Mouse (Mus musculus) E14TG2a.4 (cell line): ENCODE results near the gene Cacna2d4.

Experiments
- H3K27me3 ChIP-seq: 2 replicates; pipeline ENCODE4 v1.6.1; 2014; ENCODE audit warnings: low read length, control low read depth; ENCODE audit not compliant: insufficient read depth
- H3K36me3 ChIP-seq: 2 replicates; pipeline ENCODE4 v1.6.1; 2014; ENCODE audit warnings: low read length, control low read depth; ENCODE audit not compliant: insufficient read depth
- H3K4me1 ChIP-seq: replicated peaks from 2 replicates; pipeline ENCODE4 v1.6.1; 2014; ENCODE audit warnings: low read depth, low read length, control low read depth
- H3K4me3 ChIP-seq: replicated peaks from 2 replicates; pipeline ENCODE4 v1.5.1; 2014; ENCODE audit warnings: mild to moderate bottlenecking, low read length
- H3K9me3 ChIP-seq: 2 replicates; pipeline ENCODE4 v1.6.1; 2014; ENCODE audit warnings: low read length, control low read depth
- CTCF ChIP-seq: conservative IDR thresholded peaks from 2 replicates; pipeline ENCODE4 v1.5.1; 2014; ENCODE audit warnings: low read length
- NANOG ChIP-seq: IDR thresholded peaks from 2 replicates; pipeline ENCODE4 v1.6.1; 2014; ENCODE audit warnings: borderline replicate concordance, low read length, mixed read lengths
- POU5F1 ChIP-seq: IDR thresholded peaks from 2 replicates; pipeline ENCODE4 v1.6.1; 2014; ENCODE audit warnings: low read length, borderline replicate concordance

Cacna2d4 gene

GRCm38 (mm10) chr6:119333202-119333601 is 96.9 kb downstream of the Cacna2d4 start:
- no peak overlapping the region for H3K4me3 ChIP-seq
- TF ChIP-seq NANOG (no peak), CTCF (no peak), POU5F1 (no peak)
- peaks cover 70% of the 10 kb centered on the region for H3K4me1 ChIP-seq
- peaks cover 70% of the 10 kb centered on the region for H3K27me3 ChIP-seq
- no peaks in the 10 kb centered on the region for H3K9me3 ChIP-seq
- no peaks in the 10 kb centered on the region for H3K36me3 ChIP-seq

- Histone ChIP-seq H3K4me3 (no peak overlapping the region), H3K4me1 (peaks cover 69% of the 10 kb centered on the region), H3K36me3 (no peaks in the 10 kb centered on the region), H3K9me3 (no peaks in the 10 kb centered on the region), H3K27me3 (peaks cover 63% of the 10 kb centered on the region)
- no peak for TF ChIP-seq NANOG
- TF ChIP-seq POU5F1: no peak
- no peak for TF ChIP-seq CTCF
Observed at GRCm38 (mm10) chr6:119333831-119334230, 97.5 kb downstream of the Cacna2d4 start.

- Histone ChIP-seq H3K4me1 (peaks cover 62% of the 10 kb centered on the region), H3K27me3 (peaks cover 40% of the 10 kb centered on the region), H3K36me3 (no peaks in the 10 kb centered on the region), H3K9me3 (no peaks in the 10 kb centered on the region), H3K4me3 (no peak overlapping the region)
- TF ChIP-seq POU5F1 (no peak), NANOG (no peak), CTCF (no peak)
Observed at GRCm38 (mm10) chr6:119336124-119336523, 99.8 kb downstream of the Cacna2d4 start.

- Histone ChIP-seq H3K9me3 (no peaks in the 10 kb centered on the region), H3K4me1 (peaks cover 54% of the 10 kb centered on the region), H3K36me3 (no peaks in the 10 kb centered on the region), H3K4me3 (no peak overlapping the region), H3K27me3 (peaks cover 35% of the 10 kb centered on the region)
- TF ChIP-seq CTCF (no peak), POU5F1 (no peak), NANOG (no peak)
Observed at GRCm38 (mm10) chr6:119337287-119337686, 101.0 kb downstream of the Cacna2d4 start.

GRCm38 (mm10) chr6:119338121-119338912 is 102.0 kb downstream of the Cacna2d4 start:
- Histone ChIP-seq H3K27me3 (peaks cover 26% of the 10 kb centered on the region), H3K36me3 (no peaks in the 10 kb centered on the region), H3K9me3 (no peaks in the 10 kb centered on the region), H3K4me1 (peaks cover 44% of the 10 kb centered on the region), H3K4me3 (0 out of 2 replicates have a peak overlapping the region, but pooled peaks have one; percentile 35)
- TF ChIP-seq POU5F1 (no peak; the same call in 1 of the 2 replicates), NANOG (no peak), CTCF (no peak)

- H3K27me3 ChIP-seq: peaks cover 1% of the 10 kb centered on the region; the same call in 1 of the 2 replicates
- peaks cover 36% of the 10 kb centered on the region for H3K4me1 ChIP-seq
- no peak for TF ChIP-seq POU5F1
- TF ChIP-seq NANOG: no peak
- H3K4me3 ChIP-seq: no peak overlapping the region
- H3K36me3 ChIP-seq: no peaks in the 10 kb centered on the region
- H3K9me3 ChIP-seq: no peaks in the 10 kb centered on the region
Observed at GRCm38 (mm10) chr6:119341409-119341808, 105.1 kb downstream of the Cacna2d4 start.

GRCm38 (mm10) chr6:119346257-119346656 is 109.9 kb downstream of the Cacna2d4 start:
- Histone ChIP-seq H3K4me3 (no peak overlapping the region), H3K9me3 (no peaks in the 10 kb centered on the region), H3K4me1 (peaks cover 20% of the 10 kb centered on the region), H3K36me3 (no peaks in the 10 kb centered on the region), H3K27me3 (0 out of 2 replicates have a peak, but pooled peaks cover 3% of the 10 kb centered on the region)
- TF ChIP-seq CTCF (no peak), POU5F1 (no peak), NANOG (no peak)

GRCm38 (mm10) chr6:119347813-119348212 is 111.5 kb downstream of the Cacna2d4 start:
- peaks cover 19% of the 10 kb centered on the region for H3K4me1 ChIP-seq
- 0 out of 2 replicates have a peak, but pooled peaks cover 3% of the 10 kb centered on the region for H3K27me3 ChIP-seq
- no peaks in the 10 kb centered on the region for H3K9me3 ChIP-seq
- no peak overlapping the region for H3K4me3 ChIP-seq
- no peak for TF ChIP-seq POU5F1
- no peak for TF ChIP-seq NANOG
- TF ChIP-seq CTCF: no peak
- peaks cover 3% of the 10 kb centered on the region; the same call in 1 of the 2 replicates for H3K36me3 ChIP-seq

GRCm38 (mm10) chr6:119348234-119348633 is 111.9 kb downstream of the Cacna2d4 start:
- Histone ChIP-seq H3K4me1 (peaks cover 19% of the 10 kb centered on the region), H3K27me3 (0 out of 2 replicates have a peak, but pooled peaks cover 3% of the 10 kb centered on the region), H3K9me3 (no peaks in the 10 kb centered on the region), H3K4me3 (no peak overlapping the region), H3K36me3 (peaks cover 8% of the 10 kb centered on the region)
- TF ChIP-seq CTCF (peak; percentile 82), POU5F1 (no peak), NANOG (no peak)
